In the genomic region with DNA sequence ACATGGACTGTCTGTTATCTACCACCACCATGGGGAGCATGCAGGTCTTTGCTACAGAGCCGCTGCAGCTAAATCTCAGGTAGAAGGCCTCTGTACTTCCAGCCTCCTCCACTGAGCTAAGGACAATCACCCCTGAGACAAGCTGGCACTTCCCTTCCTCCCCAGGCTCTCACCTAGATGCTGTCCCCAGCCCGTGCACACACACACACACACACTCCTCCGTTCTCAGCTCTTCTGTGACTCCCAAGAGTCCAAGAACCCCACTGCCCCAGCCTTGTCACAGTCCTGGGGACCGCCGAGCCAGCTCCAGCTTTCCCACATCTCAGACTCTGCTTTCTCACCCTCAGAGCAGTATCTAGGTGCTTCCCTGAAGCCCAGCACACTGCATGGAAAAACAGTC, we compare ENCODE assay signal across 15 mouse cellular contexts.
"Had no signal": no experiment of that assay in that cellular context is flagged by ENCODE, and none has a peak within 500 bp of the region (broad histone marks: within the 10 kb centered on the region; RNA-seq: fewer than 3 reads in every experiment).

No protein-coding gene starts in this region.

- H3K9ac ChIP-seq: lung, embryonic 14.5 days; midbrain, embryonic 12.5 days; neural tube, embryonic 12.5 days; stomach, embryonic 15.5 days had no signal

- H3K4me2 ChIP-seq: lung, embryonic 14.5 days; midbrain, embryonic 12.5 days; neural tube, embryonic 12.5 days; stomach, embryonic 15.5 days had no signal

- ATAC-seq: midbrain, embryonic 16.5 days had no signal

- H3K4me3 ChIP-seq: midbrain, embryonic 10.5 days; midbrain, embryonic 12.5 days; neural tube, embryonic 12.5 days; stomach, embryonic 15.5 days had no signal

- H3K27me3 ChIP-seq: midbrain, embryonic 12.5 days; neural tube, embryonic 12.5 days; stomach, embryonic 15.5 days had no signal

- H3K27ac ChIP-seq: midbrain, embryonic 10.5 days; midbrain, embryonic 12.5 days; neural tube, embryonic 12.5 days; stomach, embryonic 15.5 days; stomach, postnatal 0 days had no signal

- H3K4me1 ChIP-seq: midbrain, embryonic 10.5 days; midbrain, embryonic 12.5 days; neural tube, embryonic 12.5 days; stomach, embryonic 15.5 days had no signal

- H3K9me3 ChIP-seq: stomach, embryonic 15.5 days had no signal

- DNase-seq: lung, adult 18-20 months; lung, embryonic 14.5 days; lung, postnatal 10 days; lung, postnatal 4 days; midbrain, embryonic 14.5 days; right cerebral cortex, postnatal 14 days; thymus, adult 2 months; thymus, postnatal 25 days; thymus, postnatal 4 days had no signal
